Mouse (Mus musculus) cortical plate, adult 2 months (tissue): Measurements from ENCODE around the gene Asb17. TPM values are rescaled to one million over a fixed set of nuclear protein-coding genes. Genes with fewer than 3 reads are reported as not detected.
"Not testable (repeated sequence)": the region's sequence is repeated elsewhere in the genome, so short reads cannot be mapped to it uniquely, and the experiment has no call there.

ENCODE experiments used
- H3K27ac ChIP-seq: fragments of 200-500 bp; 2 replicates; pipeline ENCODE4 v1.5.1; 2012; ENCODE audit warnings: low read length, control low read depth, inconsistent platforms; ENCODE audit not compliant: insufficient read depth
- H3K4me1 ChIP-seq: fragments of 200-500 bp; 2 replicates; pipeline ENCODE4 v1.6.1; 2011; ENCODE audit warnings: low read length; ENCODE audit not compliant: control insufficient read depth, insufficient read depth
- H3K4me3 ChIP-seq: fragments of 200-500 bp; 2 replicates; pipeline ENCODE4 v1.5.1; 2011; ENCODE audit warnings: mild to moderate bottlenecking, low read length, control low read depth; ENCODE audit not compliant: insufficient read depth
- CTCF ChIP-seq: fragments of 200-500 bp; IDR thresholded peaks from 2 replicates; pipeline ENCODE4 v1.5.1; 2011; ENCODE audit warnings: mild to moderate bottlenecking, control low read depth, low read length; ENCODE audit not compliant: insufficient read depth; ENCODE audit errors: extremely low read depth
- POLR2A ChIP-seq: fragments of 200-500 bp; IDR thresholded peaks from 2 replicates; pipeline ENCODE4 v1.6.1; 2011; ENCODE audit warnings: mild to moderate bottlenecking, low read length, control low read depth; ENCODE audit not compliant: insufficient read depth; ENCODE audit errors: extremely low read depth
- polyA plus RNA-seq: library from polyadenylated mRNA; depleted of rRNA; stranded (reverse); fragments of >200 nt; gene quantifications from 2 replicates; pipeline ENCODE4 v1.2.3, GENCODE M21; 2012

The Asb17 gene
- polyA plus RNA-seq, 1 experiment = not detected

- Histone ChIP-seq H3K4me1 (no peaks in the 10 kb centered on the region), H3K27ac (no peak overlapping the region), H3K4me3 (no peak overlapping the region)
- TF ChIP-seq POLR2A = no peak
These were observed 2.1 kb downstream of the Asb17 start for GRCm38 (mm10) chr3:153846109-153846508.

DNA sequence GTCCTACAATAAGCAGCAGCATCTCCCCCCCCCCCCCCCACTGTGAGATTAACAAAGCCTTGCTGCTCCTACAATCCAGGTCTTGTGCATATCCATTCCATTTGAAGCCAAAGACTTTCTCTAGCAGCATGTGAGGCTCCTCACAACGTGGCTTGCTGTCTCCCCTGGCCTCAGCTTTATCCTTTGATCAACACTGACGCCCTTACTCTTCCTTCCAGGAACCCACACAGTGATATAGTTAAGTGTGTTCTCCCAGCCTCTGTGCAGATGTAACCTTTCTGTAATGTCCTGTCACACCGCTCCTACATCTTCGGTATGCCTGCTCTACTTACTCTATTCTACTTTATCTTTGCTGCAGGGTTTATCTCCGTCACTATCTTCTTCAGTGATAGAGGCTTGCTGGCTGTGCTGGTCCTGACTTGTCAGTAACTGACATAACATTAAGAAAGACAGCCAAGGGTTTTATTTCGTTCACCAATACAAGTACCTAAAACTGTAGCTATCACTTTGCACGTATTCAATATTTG lies 3.3 kb downstream of the Asb17 start:
- no peak for TF ChIP-seq POLR2A
- TF ChIP-seq CTCF = no peak
- no peak overlapping the region for H3K4me3 ChIP-seq

DNA sequence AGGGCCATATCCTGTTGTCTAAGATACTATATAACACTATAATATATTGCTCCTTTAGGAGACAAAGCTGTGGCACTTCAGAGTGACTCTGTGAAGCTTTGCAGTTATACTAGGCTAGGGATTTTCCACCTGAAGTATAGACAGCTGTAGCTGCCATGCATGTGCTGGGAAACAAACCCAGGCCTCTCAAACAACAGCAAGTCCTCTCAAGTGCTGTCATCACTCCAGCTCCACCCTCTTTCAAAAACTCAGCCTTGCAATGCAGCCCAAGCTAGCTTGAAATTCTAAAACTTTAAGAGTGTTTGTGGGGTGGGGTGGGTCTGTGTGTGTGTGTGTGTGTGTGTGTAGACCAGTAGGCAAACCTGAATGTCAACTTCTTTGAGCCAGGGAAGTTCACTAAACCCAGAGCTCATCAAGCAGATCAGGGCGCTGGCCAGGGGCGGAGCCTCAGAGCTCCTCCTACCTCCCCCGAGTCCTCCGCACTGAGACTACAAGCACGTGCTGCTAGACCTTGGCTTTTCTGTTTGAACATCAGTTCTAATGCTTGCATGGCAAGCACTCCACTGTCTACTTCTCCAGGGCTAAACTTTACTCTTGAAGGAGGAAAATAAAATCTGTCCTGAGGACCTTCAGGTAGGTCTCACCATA lies 5.5 kb downstream of the Asb17 start:
- Histone ChIP-seq H3K4me3 (no peak overlapping the region), H3K4me1 (no peaks in the 10 kb centered on the region), H3K27ac (no peak overlapping the region)
- no peak for TF ChIP-seq CTCF
- TF ChIP-seq POLR2A = no peak

More for the DNA sequence above, 3.3 kb downstream of the Asb17 start:
- Histone ChIP-seq H3K4me1 (no peaks in the 10 kb centered on the region), H3K27ac (no peak overlapping the region)

- Histone ChIP-seq H3K4me3 (no peak overlapping the region), H3K27ac (no peak overlapping the region), H3K4me1 (no peaks in the 10 kb centered on the region)
- TF ChIP-seq POLR2A = no peak
- TF ChIP-seq CTCF = no peak
These were observed 6.8 kb downstream of the Asb17 start for GRCm38 (mm10) chr3:153850759-153851158.

GRCm38 (mm10) chr3:153852266-153852665 lies 8.3 kb downstream of the Asb17 start:
- no peak overlapping the region for H3K4me3 ChIP-seq
- no peaks in the 10 kb centered on the region for H3K4me1 ChIP-seq
- H3K27ac ChIP-seq = no peak overlapping the region
- TF ChIP-seq CTCF (no peak), POLR2A (no peak)

GRCm38 (mm10) chr3:153858350-153859001 lies 14.5 kb downstream of the Asb17 start:
- TF ChIP-seq POLR2A = no peak
- no peak for TF ChIP-seq CTCF
- Histone ChIP-seq H3K4me3 (no peak overlapping the region), H3K27ac (no peak overlapping the region), H3K4me1 (no peaks in the 10 kb centered on the region)

DNA sequence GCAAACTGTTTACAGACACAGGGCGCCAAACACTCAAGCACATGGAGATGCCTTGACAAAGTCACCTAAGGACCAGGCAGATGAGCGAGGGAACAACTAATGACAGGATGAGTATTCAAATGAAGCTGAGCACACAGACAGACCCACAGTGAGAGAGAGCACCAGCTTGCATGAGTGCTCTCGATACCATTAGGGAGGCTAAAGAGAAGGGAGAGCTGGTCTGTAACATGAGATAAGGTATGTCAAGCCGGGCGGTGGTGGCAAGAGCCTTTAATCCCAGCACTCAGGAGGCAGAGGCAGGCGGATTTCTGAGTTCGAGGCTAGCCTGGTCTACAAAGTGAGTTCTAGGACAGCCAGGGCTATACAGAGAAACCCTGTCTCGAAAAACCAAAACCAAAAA lies 16.4 kb downstream of the Asb17 start:
- not testable (repeated sequence) for H3K27ac ChIP-seq, H3K4me3 ChIP-seq, H3K4me1 ChIP-seq

GRCm38 (mm10) chr3:153863816-153864215 lies 19.8 kb downstream of the Asb17 start:
- no peak overlapping the region for H3K4me3 ChIP-seq
- TF ChIP-seq POLR2A = no peak
- TF ChIP-seq CTCF = no peak
- no peaks in the 10 kb centered on the region for H3K4me1 ChIP-seq
- no peak overlapping the region for H3K27ac ChIP-seq

DNA sequence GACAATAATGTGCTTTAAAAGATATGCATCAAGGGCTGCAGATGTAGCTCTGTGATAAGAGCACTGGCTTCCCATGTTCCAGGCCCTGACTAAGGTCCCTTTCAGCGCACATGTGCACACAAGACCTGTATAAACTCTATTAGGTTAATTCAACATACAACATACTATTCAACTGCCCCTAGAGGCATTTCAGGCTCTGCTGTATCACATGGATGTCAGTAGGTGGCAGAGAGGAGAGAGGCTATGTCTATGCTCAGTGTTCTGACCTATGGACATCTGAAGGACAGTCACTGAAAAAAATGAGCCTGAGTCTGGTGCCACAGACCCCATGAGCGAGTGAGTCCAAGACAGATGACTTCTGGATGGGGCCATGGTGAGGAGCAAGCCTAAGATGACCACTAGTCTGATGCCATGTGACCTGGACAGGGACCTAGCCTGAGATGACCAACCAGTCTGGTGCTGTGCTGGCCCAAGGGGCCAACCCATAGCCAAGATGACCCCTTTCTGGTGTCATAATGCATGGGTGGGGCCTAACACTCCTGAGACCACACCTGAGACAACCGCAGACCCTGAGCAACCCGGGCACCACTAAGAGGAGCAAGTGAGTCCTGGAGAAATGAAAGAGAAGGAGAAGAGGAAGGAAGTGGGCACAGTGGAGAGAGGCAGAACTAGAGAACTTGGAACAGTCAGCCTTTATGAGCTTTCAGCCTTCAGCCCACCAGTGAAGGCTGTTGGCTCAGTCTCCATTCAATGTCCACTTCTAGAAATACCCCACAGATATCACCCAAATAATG lies 20.8 kb downstream of the Asb17 start:
- Histone ChIP-seq H3K4me1 (no peaks in the 10 kb centered on the region), H3K27ac (no peak overlapping the region), H3K4me3 (no peak overlapping the region)
- TF ChIP-seq CTCF (no peak), POLR2A (no peak)

GRCm38 (mm10) chr3:153867149-153868136 lies 23.4 kb downstream of the Asb17 start:
- no peaks in the 10 kb centered on the region for H3K4me1 ChIP-seq
- H3K27ac ChIP-seq = no peak overlapping the region
- TF ChIP-seq CTCF (0 out of 2 replicates have a peak, but pooled peaks have one; percentile 17), POLR2A (no peak)
- H3K4me3 ChIP-seq = no peak overlapping the region
